Mouse (Mus musculus) stomach, postnatal 0 days (tissue): ENCODE results near the gene Resp18. TPM values are rescaled to one million over a fixed set of nuclear protein-coding genes. Genes with fewer than 3 reads are reported as not detected.
A peak's percentile ranks its signal among the peaks of the same experiment; 100 is the strongest.

Experiments
- ATAC-seq: fragments of 200-750 bp; cut with Nextera tagmentation; 2 replicates; pipeline ENCODE4 v1.8.0; 2017; ENCODE audit not compliant: low FRiP score, low TSS enrichment
- DNase-seq: peaks from one replicate; pipeline ENCODE4 v3.0.0-alpha.2; 2016; ENCODE audit warnings: low spot score
- H3K27ac ChIP-seq: fragments of 300-500 bp; sonication (generic); replicated peaks from 2 replicates; pipeline ENCODE4 v1.5.1; 2014; ENCODE audit warnings: mild to moderate bottlenecking, control low read depth
- H3K27me3 ChIP-seq: fragments of 300-500 bp; sonication (generic); 2 replicates; pipeline ENCODE4 v1.6.1; 2014; ENCODE audit warnings: low read length; ENCODE audit not compliant: control insufficient read depth, insufficient read depth
- H3K36me3 ChIP-seq: fragments of 300-500 bp; sonication (generic); 2 replicates; pipeline ENCODE4 v1.6.1; 2014; ENCODE audit warnings: low read length, mixed read lengths; ENCODE audit not compliant: control insufficient read depth, insufficient read depth
- H3K4me1 ChIP-seq: fragments of 300-500 bp; sonication (generic); replicated peaks from 2 replicates; pipeline ENCODE4 v1.6.1; 2014; ENCODE audit warnings: antibody characterized with exemption; ENCODE audit not compliant: control insufficient read depth, insufficient read depth
- H3K4me2 ChIP-seq: fragments of 300-500 bp; sonication (generic); replicated peaks from 2 replicates; pipeline ENCODE4 v1.6.1; 2014; ENCODE audit warnings: low read depth, mild to moderate bottlenecking, control low read depth, moderate library complexity
- H3K4me3 ChIP-seq: fragments of 300-500 bp; sonication (generic); 2 replicates; pipeline ENCODE4 v1.5.1; 2014; ENCODE audit warnings: low read depth, low read length, control low read depth
- H3K9ac ChIP-seq: fragments of 300-500 bp; sonication (generic); 2 replicates; pipeline ENCODE4 v1.6.1; 2014; ENCODE audit warnings: mild to moderate bottlenecking, low read length, control low read depth, mixed read lengths
- H3K9me3 ChIP-seq: fragments of 300-500 bp; sonication (generic); 2 replicates; pipeline ENCODE4 v1.6.1; 2016; ENCODE audit warnings: low read length; ENCODE audit not compliant: control insufficient read depth
- CTCF ChIP-seq: IDR thresholded peaks from 2 replicates; pipeline ENCODE4 v1.5.1; 2016; ENCODE audit warnings: antibody characterized with exemption, low read depth, mild to moderate bottlenecking, moderate library complexity
- EP300 ChIP-seq: optimal IDR thresholded peaks from 2 replicates; pipeline ENCODE3; 2016; ENCODE audit warnings: antibody characterized with exemption
- WGBS: fragments of 180-500 bp; shearing (Covaris S2); extraction: QIAGEN DNeasy Blood & Tissue Kit; methylation state at CpG from one replicate; pipeline ENCODE4 v1.1.7; 2014; 5-methylcytosine and 5-hydroxymethylcytosine counted together
- polyA plus RNA-seq: library from polyadenylated mRNA; unstranded; fragments of >200 nt; fragmentation: Nextera tagmentation; extraction: Ambion mirVana; gene quantifications from 2 replicates; pipeline ENCODE4 v1.2.1, GENCODE M21; 2015

The Resp18 gene
- polyA plus RNA-seq, 1 experiment from 2014 or later: 7.7 TPM

GRCm38 (mm10) chr1:75284911-75285310, 6.7 kb upstream of the Resp18 start:
- DNase-seq: no peak
- Histone ChIP-seq H3K27ac (no peak overlapping the region), H3K4me2 (no peak overlapping the region), H3K9me3 (no peaks in the 10 kb centered on the region), H3K9ac (no peak overlapping the region), H3K36me3 (no peaks in the 10 kb centered on the region), H3K4me1 (no peaks in the 10 kb centered on the region), H3K4me3 (no peak overlapping the region), H3K27me3 (no peaks in the 10 kb centered on the region)
- 78% methylated on average over 7 of the region's 7 CpGs for WGBS
- no peak for ATAC-seq
- no peak for TF ChIP-seq CTCF
- no peak for TF ChIP-seq EP300

- DNase-seq (no peak), ATAC-seq (no peak)
- H3K27me3 ChIP-seq: no peaks in the 10 kb centered on the region
- no peak overlapping the region for H3K9ac ChIP-seq
- H3K4me1 ChIP-seq: no peaks in the 10 kb centered on the region
- no peak overlapping the region for H3K4me2 ChIP-seq
- H3K27ac ChIP-seq: no peak overlapping the region
- no peak for TF ChIP-seq EP300
- no peaks in the 10 kb centered on the region for H3K36me3 ChIP-seq
- no peaks in the 10 kb centered on the region for H3K9me3 ChIP-seq
- WGBS: 71% methylated on average over 5 of the region's 5 CpGs
- no peak overlapping the region for H3K4me3 ChIP-seq
These were observed 4.8 kb upstream of the Resp18 start for GRCm38 (mm10) chr1:75283017-75283416.

GRCm38 (mm10) chr1:75277195-75278188, 723 bp downstream of the Resp18 start:
- no peak for ATAC-seq
- 9% methylated on average over 23 of the region's 23 CpGs for WGBS

GRCm38 (mm10) chr1:75264091-75264880, 13.9 kb downstream of the Resp18 start, which contains the start of gene Ptprn:
Gene Ptprn (minus strand): TSS chr1:75264502.
- no peak for DNase-seq
- WGBS: 11% methylated on average over 31 of the region's 32 CpGs
- peaks cover 17% of the 10 kb centered on the region; the same call in 1 of the 2 replicates for H3K27me3 ChIP-seq
- H3K36me3 ChIP-seq: no peaks in the 10 kb centered on the region
- H3K9ac ChIP-seq: no peak within 1 kb of the TSS
- H3K4me1 ChIP-seq: no peaks in the 10 kb centered on the region
- peak; percentile 40; the same call in 1 of the 2 replicates for ATAC-seq
- H3K9me3 ChIP-seq: no peaks in the 10 kb centered on the region
- no peak within 1 kb of the TSS for H3K27ac ChIP-seq
- H3K4me2 ChIP-seq: no peak within 1 kb of the TSS
- H3K4me3 ChIP-seq: no peak within 1 kb of the TSS
- TF ChIP-seq CTCF: no peak
- no peak for TF ChIP-seq EP300

More at GRCm38 (mm10) chr1:75277195-75278188, 723 bp downstream of the Resp18 start:
- Histone ChIP-seq H3K9me3 (no peaks in the 10 kb centered on the region), H3K27ac (no peak overlapping the region), H3K4me1 (no peaks in the 10 kb centered on the region), H3K4me2 (no peak overlapping the region), H3K9ac (no peak overlapping the region), H3K4me3 (no peak overlapping the region), H3K36me3 (no peaks in the 10 kb centered on the region), H3K27me3 (no peaks in the 10 kb centered on the region)
- no peak for TF ChIP-seq CTCF
- no peak for TF ChIP-seq EP300
- peak; percentile 75 for DNase-seq

- Histone ChIP-seq H3K27ac (no peak overlapping the region), H3K9ac (no peak overlapping the region), H3K36me3 (no peaks in the 10 kb centered on the region), H3K9me3 (no peaks in the 10 kb centered on the region), H3K4me3 (no peak overlapping the region), H3K4me2 (no peak overlapping the region), H3K27me3 (peaks cover 17% of the 10 kb centered on the region; the same call in 1 of the 2 replicates), H3K4me1 (no peaks in the 10 kb centered on the region)
- 3% methylated on average over 33 of the region's 40 CpGs for WGBS
- ATAC-seq (peak; percentile 73), DNase-seq (peak; percentile 79)
- TF ChIP-seq EP300 (no peak), CTCF (no peak)
These were observed 15.0 kb downstream of the Resp18 start for GRCm38 (mm10) chr1:75262969-75263951.
